Mouse (Mus musculus) hindbrain, embryonic 16.5 days (tissue): ENCODE data around the gene Stard13. TPM values are rescaled to one million over a fixed set of nuclear protein-coding genes. Genes with fewer than 3 reads are reported as not detected.

Experiments
- ATAC-seq: fragments of 200-750 bp; cut with Nextera tagmentation; 2 replicates; pipeline ENCODE4 v1.8.0; 2017; ENCODE audit warnings: moderate TSS enrichment, moderate library complexity
- H3K27ac ChIP-seq: fragments of 300-500 bp; sonication (generic); 2 replicates; pipeline ENCODE4 v1.5.1; 2014; ENCODE audit warnings: low read depth, mild to moderate bottlenecking, control low read depth, low read length, moderate library complexity
- H3K27me3 ChIP-seq: fragments of 300-500 bp; sonication (generic); replicated peaks from 2 replicates; pipeline ENCODE4 v1.6.1; 2014; ENCODE audit warnings: low read length; ENCODE audit not compliant: control insufficient read depth, insufficient read depth
- H3K36me3 ChIP-seq: fragments of 300-500 bp; sonication (generic); 2 replicates; pipeline ENCODE4 v1.6.1; 2014; ENCODE audit warnings: mild to moderate bottlenecking, low read length, moderate library complexity, mixed read lengths; ENCODE audit not compliant: control insufficient read depth, insufficient read depth
- H3K4me1 ChIP-seq: fragments of 300-500 bp; sonication (generic); 2 replicates; pipeline ENCODE4 v1.6.1; 2014; ENCODE audit warnings: low read depth, low read length; ENCODE audit not compliant: control insufficient read depth, insufficient read depth
- H3K4me2 ChIP-seq: fragments of 300-500 bp; sonication (generic); 2 replicates; pipeline ENCODE4 v1.6.1; 2014; ENCODE audit warnings: mild to moderate bottlenecking, low read length, control low read depth, moderate library complexity
- H3K4me3 ChIP-seq: fragments of 300-500 bp; sonication (generic); 2 replicates; pipeline ENCODE4 v1.5.1; 2014; ENCODE audit warnings: mild to moderate bottlenecking, low read length, control low read depth, moderate library complexity
- H3K9ac ChIP-seq: fragments of 300-500 bp; sonication (generic); 2 replicates; pipeline ENCODE4 v1.6.1; 2014; ENCODE audit warnings: low read depth, mild to moderate bottlenecking, control low read depth, low read length, moderate library complexity
- H3K9me3 ChIP-seq: fragments of 300-500 bp; sonication (generic); 2 replicates; pipeline ENCODE4 v1.6.1; 2014; ENCODE audit warnings: mild to moderate bottlenecking, low read length, moderate library complexity; ENCODE audit not compliant: control insufficient read depth
- WGBS: fragments of 180-500 bp; shearing (Covaris S2); extraction: QIAGEN DNeasy Blood & Tissue Kit; methylation state at CpG from one replicate; pipeline ENCODE4 v1.1.7; 2014; 5-methylcytosine and 5-hydroxymethylcytosine counted together
- polyA plus RNA-seq: library from polyadenylated mRNA; unstranded; fragments of >200 nt; fragmentation: Nextera tagmentation; extraction: Ambion mirVana; gene quantifications from 2 replicates; pipeline ENCODE4 v1.2.1, GENCODE M21; 2015

The Stard13 gene
- polyA plus RNA-seq, 1 experiment from 2014 or later = 6.1 TPM

DNA sequence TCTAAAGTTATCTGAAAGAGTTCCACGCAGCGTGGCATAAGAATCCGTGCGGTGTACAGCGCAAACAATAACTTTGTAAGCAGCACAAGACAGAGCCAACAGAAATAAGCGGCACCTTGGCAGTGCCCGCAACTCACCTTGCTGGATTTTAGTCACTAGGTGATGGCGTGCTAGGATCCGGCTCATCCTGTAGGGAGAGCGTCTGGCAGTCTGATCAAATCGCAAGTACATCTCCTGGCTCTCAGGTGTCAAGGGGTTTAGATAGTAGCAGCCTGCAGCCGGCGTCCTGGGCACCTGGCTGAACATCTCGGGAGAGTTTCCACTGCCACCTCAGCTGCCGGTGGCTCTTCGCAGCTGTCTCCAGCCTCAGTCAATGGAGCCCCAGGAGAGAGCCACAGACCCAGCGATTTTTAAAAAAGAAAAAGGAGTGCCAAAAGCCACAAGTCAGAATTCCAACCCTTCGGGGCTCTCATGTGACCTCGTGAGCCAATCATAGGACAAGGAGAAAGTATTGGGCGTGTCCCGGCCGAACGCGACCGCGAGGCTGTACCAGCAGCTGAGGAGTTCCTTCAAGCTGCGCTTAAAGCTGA, 43.8 kb downstream of the Stard13 start:
- H3K9ac ChIP-seq = peak overlapping the region; percentile 64
- no peaks in the 10 kb centered on the region; the same call in 1 of the 2 replicates for H3K27me3 ChIP-seq
- 3% methylated on average over 27 of the region's 27 CpGs for WGBS
- H3K4me3 ChIP-seq = peak overlapping the region; percentile 62
- peak overlapping the region; percentile 29; the same call in 1 of the 2 replicates for H3K27ac ChIP-seq
- peak; percentile 93 for ATAC-seq
- H3K36me3 ChIP-seq = no peaks in the 10 kb centered on the region
- peak overlapping the region; percentile 98 for H3K4me2 ChIP-seq
- H3K9me3 ChIP-seq = no peaks in the 10 kb centered on the region
- H3K4me1 ChIP-seq = peaks cover 2% of the 10 kb centered on the region; the same call in 1 of the 2 replicates

GRCm38 (mm10) chr5:151189321-151189720, 44.3 kb downstream of the Stard13 start:
- Histone ChIP-seq H3K9me3 (no peaks in the 10 kb centered on the region), H3K4me2 (peak overlapping the region; percentile 98), H3K4me3 (peak overlapping the region; percentile 62), H3K36me3 (no peaks in the 10 kb centered on the region), H3K4me1 (peaks cover 2% of the 10 kb centered on the region; the same call in 1 of the 2 replicates), H3K9ac (peak overlapping the region; percentile 64), H3K27ac (no peak overlapping the region), H3K27me3 (no peaks in the 10 kb centered on the region; the same call in 1 of the 2 replicates)
- 46% methylated on average over 3 of the region's 3 CpGs for WGBS
- ATAC-seq = 0 out of 2 replicates have a peak, but pooled peaks have one; percentile 5

- Histone ChIP-seq H3K4me2 (no peak overlapping the region), H3K27ac (no peak overlapping the region), H3K4me1 (peaks cover 2% of the 10 kb centered on the region; the same call in 1 of the 2 replicates), H3K9ac (no peak overlapping the region), H3K9me3 (no peaks in the 10 kb centered on the region), H3K27me3 (no peaks in the 10 kb centered on the region; the same call in 1 of the 2 replicates), H3K36me3 (no peaks in the 10 kb centered on the region), H3K4me3 (no peak overlapping the region; the same call in 1 of the 2 replicates)
- no peak for ATAC-seq
- 77% methylated on average over 6 of the region's 6 CpGs for WGBS
Observed at GRCm38 (mm10) chr5:151188659-151189058, 45.0 kb downstream of the Stard13 start.

GRCm38 (mm10) chr5:151187336-151187735, 46.3 kb downstream of the Stard13 start:
- H3K36me3 ChIP-seq = no peaks in the 10 kb centered on the region
- H3K9ac ChIP-seq = no peak overlapping the region
- H3K4me3 ChIP-seq = no peak overlapping the region
- no peak for ATAC-seq
- H3K27ac ChIP-seq = no peak overlapping the region
- no peak overlapping the region for H3K4me2 ChIP-seq
- H3K4me1 ChIP-seq = peaks cover 2% of the 10 kb centered on the region; the same call in 1 of the 2 replicates
- no peaks in the 10 kb centered on the region for H3K9me3 ChIP-seq
- H3K27me3 ChIP-seq = no peaks in the 10 kb centered on the region; the same call in 1 of the 2 replicates
- WGBS = 81% methylated on average over 11 of the region's 11 CpGs

DNA sequence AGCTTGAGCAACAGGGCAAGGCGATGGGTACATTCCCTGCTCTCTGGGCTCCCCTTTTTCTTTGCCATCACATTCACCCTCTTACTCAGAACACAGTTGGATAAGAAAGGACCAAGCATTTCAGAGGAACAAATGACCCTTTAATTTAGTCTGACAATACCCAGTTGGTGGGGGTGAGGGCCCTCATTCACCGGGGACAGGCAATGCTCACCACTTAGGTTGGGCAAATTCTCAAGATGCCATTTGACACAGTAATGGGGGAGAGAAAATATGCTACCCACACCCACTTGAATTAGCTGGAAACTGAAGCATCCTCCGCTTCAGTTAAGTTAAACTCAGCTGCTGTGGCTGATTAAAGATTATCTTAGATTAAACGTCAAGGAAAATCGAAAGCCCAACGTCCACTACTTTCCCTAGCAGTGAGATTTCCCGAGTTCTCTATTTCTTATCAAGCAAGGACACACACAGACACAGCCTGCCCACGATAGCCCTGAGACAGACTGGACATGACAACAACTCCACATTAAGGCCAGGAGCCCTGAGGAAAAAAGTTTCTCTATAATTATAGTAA, 48.3 kb downstream of the Stard13 start:
- no peak overlapping the region for H3K4me2 ChIP-seq
- ATAC-seq = no peak

DNA sequence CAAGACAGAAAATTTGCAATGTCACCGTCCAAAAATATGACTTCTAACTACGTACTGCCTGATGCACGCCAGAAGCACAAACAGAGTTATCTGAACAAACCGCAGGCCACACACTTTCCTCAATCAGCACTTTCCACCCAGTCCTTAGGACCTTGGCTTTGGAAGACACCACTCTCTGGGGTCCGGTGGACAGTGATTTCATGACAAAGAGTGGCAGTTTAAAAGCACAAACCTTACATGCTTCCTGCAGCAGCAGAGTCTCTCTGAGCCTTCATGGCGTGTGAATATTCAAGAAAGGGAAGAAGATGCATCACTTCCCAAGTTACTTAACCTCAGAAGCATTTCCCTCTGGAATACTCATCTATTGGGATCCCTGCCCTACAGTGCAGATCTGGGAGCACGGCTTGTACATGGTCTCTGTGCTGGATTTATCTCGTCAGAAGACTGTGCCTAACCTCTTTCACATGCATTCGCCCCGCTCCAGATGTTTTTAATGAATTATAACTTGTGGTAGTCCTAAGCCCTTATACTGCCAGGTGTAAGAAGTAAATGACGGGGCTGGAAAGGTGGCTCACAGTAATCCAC, 49.9 kb downstream of the Stard13 start:
- no peak for ATAC-seq
- 88% methylated on average over 11 of the region's 11 CpGs for WGBS
- H3K27me3 ChIP-seq = no peaks in the 10 kb centered on the region

More for the DNA sequence above, 48.3 kb downstream of the Stard13 start:
- H3K4me1 ChIP-seq = peaks cover 2% of the 10 kb centered on the region; the same call in 1 of the 2 replicates
- no peak overlapping the region for H3K4me3 ChIP-seq
- no peak overlapping the region for H3K9ac ChIP-seq
- 76% methylated on average over 8 of the region's 8 CpGs for WGBS
- H3K36me3 ChIP-seq = no peaks in the 10 kb centered on the region
- no peaks in the 10 kb centered on the region for H3K9me3 ChIP-seq
- no peaks in the 10 kb centered on the region for H3K27me3 ChIP-seq
- H3K27ac ChIP-seq = no peak overlapping the region

GRCm38 (mm10) chr5:151181288-151181687, 52.3 kb downstream of the Stard13 start:
- ATAC-seq = no peak
- Histone ChIP-seq H3K9ac (no peak overlapping the region), H3K9me3 (no peaks in the 10 kb centered on the region), H3K4me2 (no peak overlapping the region), H3K4me1 (no peaks in the 10 kb centered on the region), H3K36me3 (no peaks in the 10 kb centered on the region), H3K4me3 (no peak overlapping the region), H3K27me3 (no peaks in the 10 kb centered on the region), H3K27ac (no peak overlapping the region)
- WGBS = 95% methylated on average over 8 of the region's 8 CpGs

More for the DNA sequence above, 49.9 kb downstream of the Stard13 start:
- Histone ChIP-seq H3K4me3 (no peak overlapping the region), H3K9ac (no peak overlapping the region), H3K4me2 (no peak overlapping the region), H3K36me3 (no peaks in the 10 kb centered on the region), H3K27ac (no peak overlapping the region), H3K4me1 (no peaks in the 10 kb centered on the region), H3K9me3 (no peaks in the 10 kb centered on the region)

GRCm38 (mm10) chr5:151180176-151180785, 53.4 kb downstream of the Stard13 start:
- Histone ChIP-seq H3K27ac (no peak overlapping the region), H3K4me3 (no peak overlapping the region), H3K27me3 (no peaks in the 10 kb centered on the region), H3K4me2 (no peak overlapping the region), H3K4me1 (no peaks in the 10 kb centered on the region), H3K36me3 (no peaks in the 10 kb centered on the region), H3K9me3 (no peaks in the 10 kb centered on the region), H3K9ac (no peak overlapping the region)
- ATAC-seq = no peak
- WGBS = 91% methylated on average over 9 of the region's 9 CpGs

- 89% methylated on average over 3 of the region's 3 CpGs for WGBS
- no peak overlapping the region for H3K9ac ChIP-seq
Observed at GRCm38 (mm10) chr5:151177171-151177570, 56.5 kb downstream of the Stard13 start.

More at GRCm38 (mm10) chr5:151177171-151177570, 56.5 kb downstream of the Stard13 start:
- Histone ChIP-seq H3K4me3 (no peak overlapping the region), H3K4me2 (no peak overlapping the region), H3K27me3 (no peaks in the 10 kb centered on the region), H3K4me1 (no peaks in the 10 kb centered on the region), H3K9me3 (no peaks in the 10 kb centered on the region), H3K36me3 (no peaks in the 10 kb centered on the region), H3K27ac (no peak overlapping the region)
- no peak for ATAC-seq
